Mouse (Mus musculus): ENCODE data around the gene Meis1.

The Meis1 gene

DNA sequence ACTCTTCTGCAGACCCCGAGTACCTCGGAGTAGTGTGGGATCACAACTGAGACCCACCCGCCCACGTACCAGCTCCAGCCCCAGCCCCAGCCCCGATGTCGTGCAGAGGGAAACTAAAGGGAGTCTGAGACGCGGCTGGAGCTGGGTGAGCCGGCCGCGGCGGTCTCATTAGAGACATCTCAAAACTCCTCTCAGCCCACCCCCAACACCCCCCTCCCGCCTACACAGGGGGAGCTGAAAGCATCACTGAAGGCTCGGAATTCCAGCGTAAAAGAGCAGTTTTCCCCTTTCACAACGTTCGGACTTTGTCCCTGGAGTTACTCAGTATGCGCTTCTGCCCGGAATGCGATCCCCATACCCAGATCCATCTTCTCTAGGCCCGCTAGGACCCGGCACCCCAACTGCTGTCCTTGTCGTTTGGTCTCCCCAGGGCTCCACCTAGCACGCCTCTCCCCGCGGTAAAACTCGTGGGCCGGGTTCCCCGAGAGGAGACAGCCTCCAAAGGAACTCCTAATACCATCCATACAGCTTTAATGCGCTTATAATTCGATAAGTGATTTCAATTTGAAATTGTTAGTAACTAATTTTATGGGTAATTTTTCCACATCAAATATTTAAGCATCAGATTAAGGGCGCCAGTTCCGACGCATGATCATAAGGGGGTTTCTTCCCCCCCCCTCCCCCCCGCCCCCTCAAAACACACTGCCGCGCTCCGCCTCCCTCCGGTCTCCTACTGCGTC lies 141.7 kb downstream of the Meis1 start:
- no peak for DNase-seq (ENCODE audit: low read depth, low spot score)

DNA sequence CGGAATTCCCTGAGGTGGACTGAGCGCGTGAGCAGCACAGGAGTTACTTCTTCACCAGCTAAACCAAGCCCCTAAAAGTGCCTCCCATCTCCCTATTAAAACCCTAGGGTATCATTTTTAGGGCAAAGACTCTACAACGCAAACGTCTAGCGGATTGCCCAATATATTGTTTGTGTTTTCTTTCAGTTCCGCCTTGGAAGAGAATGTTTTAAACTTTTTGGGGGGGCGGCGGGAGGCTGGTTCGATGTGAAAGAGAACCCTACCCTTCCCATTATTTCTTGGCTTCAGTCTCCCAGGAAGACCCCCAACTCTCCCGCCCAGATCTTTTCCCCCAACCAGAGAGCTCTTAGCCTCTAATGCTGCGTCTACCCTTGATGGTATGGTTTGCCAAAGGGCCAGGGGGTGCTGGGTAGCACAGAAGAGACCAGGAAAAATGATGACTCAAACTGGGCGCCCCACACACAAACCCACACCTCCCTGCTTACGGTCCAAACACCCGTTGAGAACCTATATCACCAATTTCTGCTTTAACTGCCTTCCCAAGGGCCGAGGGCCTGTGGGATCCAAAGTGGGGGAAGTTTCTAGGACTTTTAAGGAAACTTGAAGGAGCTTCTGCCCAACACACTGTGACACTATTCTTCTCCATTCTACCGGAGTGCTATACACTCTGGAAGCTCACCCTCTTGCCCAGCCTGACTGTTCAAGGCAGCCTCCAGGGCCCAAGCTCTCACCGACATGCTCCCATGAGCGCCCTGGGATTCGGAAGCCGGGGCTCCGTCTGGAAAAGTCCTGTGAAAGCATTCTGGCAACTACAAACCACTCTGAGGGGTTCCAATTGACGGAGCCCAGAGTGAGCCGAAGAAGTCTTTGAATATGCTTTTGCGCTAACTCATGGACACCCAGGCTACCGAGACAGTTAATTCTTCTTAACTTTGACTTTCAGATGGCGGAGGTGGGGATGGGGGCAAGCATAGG lies 142.6 kb downstream of the Meis1 start:
- DNase-seq (ENCODE audit: low read depth, low spot score) = no peak

DNA sequence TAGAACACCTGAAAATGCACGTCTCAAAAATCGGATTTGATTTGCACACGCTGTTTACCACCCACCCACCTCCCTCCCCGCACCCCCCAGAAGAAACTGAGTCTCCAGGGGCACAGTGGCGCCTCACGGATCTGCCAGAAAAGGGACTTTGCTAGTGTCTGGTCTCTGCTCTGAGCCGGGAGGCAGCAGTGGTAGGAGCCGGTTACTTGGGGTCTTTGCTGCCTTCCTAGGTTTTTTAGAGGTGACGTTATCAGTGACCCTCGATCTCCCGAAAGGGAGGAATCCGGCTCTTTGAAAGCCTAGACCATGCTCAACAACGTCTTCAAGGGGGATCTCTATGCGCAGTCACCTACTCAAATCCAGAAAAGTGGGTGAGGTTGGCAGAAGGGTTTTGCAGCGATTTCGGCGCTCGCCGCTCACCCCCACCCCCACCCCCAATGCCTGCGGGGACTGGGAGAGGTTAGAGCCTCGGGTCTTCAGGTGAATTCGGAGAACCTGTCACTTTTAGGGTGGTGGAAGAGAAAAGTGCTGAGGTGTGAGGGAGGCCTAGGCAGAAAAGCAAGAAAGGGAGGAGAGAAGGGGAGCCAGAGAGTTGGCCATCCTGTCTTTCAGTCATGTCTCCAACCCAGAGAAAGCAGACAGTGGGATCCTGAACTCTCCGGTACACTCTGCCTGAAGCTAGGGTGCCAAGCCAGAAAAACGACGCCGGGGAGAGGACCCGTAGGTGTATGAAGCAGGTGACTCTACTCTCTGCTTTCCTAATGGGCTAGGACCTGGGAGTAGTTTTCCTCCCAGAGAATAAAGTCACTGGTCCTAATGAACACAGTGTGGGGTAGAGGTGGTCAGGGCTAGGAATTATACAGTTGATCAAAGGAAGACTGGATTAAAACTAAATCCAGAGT lies 143.5 kb downstream of the Meis1 start:
- no peak for DNase-seq (ENCODE audit: low read depth, low spot score)

DNA sequence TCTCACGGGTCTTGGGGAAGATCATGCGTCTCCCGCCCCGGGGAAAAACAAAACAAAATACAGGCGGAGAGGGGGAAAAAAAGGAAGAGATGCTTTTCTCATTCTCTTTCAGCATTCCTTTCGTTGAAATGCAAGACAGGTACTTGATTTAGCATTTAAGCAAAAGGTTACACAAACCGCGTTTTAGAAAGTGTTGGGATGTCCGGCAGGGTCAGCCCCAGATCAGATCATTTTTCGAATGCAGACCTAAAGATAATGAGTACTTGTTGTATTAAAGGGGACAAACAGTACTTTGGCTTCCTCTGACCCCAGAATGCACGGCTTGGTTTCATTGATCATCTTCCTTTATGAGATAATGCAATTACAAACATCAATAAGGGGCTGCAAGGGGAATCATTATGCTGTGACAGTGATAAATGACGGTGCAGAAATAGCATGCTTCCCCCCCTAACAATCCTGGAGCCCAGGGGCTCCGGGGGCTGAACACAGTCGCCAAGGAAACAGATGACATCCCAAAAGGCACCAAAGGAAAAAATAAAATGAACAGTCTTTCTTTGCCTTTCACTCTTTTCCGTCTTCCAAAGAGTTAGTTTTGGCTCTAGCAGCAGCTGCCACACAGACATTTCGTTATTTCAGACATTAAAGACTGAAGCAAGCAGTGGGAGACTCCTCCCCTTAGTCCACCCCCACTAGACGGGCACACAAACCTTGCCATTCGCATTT lies 144.3 kb downstream of the Meis1 start:
- no peak for DNase-seq (ENCODE audit: low read depth, low spot score)

DNA sequence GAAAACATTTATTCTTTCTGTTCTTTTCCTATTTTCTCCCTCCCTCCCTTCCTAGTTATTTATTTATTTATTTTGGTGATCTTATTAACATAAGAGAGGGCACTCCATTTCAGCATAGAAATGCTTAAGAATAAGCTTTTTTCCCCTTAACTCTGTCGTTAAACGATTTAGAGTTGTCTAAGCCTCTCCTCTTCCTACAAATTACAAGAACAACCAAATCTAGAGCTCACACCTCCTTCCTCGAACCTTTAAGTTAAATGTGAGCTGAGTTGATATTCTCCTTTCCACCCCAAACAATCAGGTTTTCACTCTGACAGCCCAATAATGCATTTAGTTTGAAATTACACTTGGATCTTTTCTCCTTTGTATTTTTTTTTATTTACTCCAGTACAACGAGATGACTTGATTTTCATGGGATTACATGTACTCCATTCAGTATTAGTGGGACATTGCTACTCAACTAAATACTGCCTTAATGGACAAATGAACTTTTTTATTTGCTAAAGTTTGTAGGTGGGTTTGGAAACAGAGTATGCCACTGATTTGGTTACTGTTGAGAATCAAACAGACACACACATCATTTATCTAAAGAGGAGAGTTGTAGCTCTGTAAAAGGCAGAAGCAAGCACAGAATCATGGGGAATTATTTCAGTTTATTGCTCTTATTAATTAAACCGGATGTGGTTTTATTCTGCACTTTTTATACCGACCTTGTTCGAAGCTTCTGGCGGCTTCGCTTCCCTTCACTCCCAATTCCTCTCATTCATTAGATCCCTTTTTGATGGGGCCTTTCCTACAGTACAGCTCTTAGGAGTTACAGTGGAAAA lies 145.1 kb downstream of the Meis1 start:
- no peak for DNase-seq (ENCODE audit: low read depth, low spot score)

DNA sequence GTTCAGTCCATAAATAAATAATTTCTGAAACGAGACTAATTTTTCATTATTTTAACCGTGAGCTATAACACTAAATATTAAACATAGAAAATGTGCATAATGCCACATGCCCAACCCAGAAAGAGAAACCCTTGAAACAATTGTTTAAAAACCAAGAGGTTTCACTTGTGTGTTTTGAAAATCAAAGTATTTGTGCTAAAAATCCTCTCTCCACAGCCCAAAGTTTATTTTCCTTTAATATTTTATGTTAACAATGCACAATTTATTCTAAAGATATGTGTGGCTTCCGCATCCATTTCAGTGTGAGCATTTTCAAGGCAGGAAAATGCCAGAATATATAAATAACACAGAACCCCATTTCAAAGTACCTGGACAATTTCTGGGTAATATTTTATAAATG lies 146.0 kb downstream of the Meis1 start:
- DNase-seq (ENCODE audit: low read depth, low spot score) = no peak

DNA sequence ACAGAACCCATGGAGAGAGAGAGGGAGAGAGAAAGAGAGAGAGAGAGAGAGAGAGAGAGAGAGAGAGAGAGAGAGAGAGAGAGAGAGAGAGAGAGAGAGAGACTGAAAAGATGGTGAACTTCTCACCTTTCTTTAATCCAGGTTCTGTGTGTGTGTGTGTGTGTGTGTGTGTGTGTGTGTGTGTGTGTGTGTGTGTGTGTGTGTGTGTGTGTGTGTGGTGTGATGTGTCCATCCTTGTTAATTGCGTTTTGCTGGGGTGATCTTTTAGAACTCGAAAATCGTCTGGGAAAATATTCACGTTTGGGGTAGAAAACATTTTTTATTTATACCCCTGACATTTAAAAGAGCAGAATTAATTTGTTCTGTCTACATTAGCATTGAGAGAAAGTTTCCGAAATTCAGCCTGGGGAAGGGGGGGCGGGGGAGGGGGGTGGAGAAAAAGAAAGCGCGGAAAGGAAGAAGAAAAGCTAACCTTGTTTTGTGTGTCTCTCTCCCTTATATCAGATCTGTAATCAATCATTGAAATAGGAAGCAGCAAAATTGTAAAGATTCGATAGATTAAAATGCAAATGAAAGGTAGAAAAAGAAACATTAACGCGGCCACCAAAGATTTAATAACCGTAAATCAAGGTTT lies 146.6 kb downstream of the Meis1 start:
- DNase-seq (ENCODE audit: low read depth, low spot score) = no peak

DNA sequence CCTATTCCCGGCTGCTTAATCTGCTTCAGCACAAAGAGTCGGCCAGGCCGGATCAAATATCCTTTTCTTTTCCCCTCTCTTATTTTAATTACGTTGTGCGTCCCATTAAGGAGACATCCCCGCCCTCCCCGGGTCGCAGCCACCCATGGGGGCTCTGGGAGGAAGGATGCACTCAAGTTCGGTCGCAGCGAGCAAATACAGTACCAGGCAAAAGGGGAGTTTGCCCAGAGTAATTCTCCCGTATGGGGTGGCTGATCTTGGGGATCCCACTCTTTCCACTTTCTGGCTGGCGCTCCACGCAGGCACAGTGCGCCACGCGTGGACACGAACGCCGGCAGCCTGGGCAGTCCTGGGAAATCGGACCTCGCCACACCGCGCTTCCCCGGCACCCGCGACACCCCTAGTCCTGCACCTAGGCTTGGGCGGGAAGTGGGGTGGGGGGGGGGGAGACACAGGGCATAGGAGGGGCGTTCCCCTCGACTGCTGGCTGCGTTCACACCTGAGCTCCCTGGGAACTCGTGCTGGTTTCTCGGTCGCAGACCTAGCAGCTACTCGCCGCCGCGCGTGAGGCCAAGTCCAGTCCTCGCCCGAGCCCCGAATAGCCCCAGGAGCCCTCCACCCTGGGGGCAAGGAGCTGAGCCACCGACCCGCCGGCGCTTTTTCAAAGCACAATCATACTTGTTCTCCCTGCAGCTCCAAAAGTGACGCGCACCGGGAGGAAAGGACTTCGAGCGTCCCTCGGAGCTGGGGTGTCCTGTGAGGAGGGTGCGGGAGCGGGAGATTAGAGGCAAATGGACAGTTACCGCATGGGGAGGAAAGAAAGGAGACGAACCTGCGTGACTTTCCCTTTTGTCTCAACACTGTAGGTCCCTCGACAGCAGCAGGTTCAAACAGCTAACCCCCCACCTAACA lies 147.4 kb downstream of the Meis1 start:
- DNase-seq (ENCODE audit: low read depth, low spot score) = peak; percentile 2

DNA sequence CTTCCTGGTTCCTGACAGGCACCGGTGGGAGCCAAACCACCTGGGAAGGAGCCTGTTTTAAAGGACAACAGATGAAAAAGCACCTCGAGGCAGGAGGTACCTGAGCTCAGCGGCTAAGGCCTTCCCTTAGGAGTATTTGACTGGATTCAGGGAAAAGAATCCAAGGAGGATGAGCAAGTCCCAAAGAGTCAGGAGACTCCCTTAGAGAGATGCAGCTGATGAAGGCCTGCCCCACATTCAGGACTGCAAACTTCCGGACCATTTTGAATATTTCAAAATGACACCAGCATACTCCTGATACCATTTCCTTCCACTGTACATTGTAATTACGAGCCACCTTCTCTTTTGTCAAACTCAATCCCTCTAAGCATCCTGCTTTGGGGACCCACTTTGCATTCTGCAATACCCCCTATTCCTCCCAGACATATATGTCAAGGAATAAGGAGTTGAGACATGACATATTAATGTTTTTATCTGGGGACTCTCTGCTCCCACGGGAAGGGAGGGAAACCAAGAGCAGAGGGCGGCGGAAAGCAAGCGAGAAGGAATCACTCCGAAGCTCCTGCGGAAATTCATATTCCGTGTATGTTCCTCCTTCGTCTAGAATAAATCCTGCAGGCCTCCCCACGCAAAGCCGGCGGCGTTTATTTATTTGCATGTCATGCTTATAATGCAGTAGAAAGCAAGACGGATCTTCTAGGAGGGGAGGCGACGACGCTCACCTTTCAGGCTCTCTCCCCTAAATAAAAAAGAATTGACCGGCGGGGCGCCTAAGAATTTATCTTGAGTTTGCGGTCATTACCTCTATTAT lies 148.5 kb downstream of the Meis1 start:
- no peak for DNase-seq (ENCODE audit: low read depth, low spot score)

DNA sequence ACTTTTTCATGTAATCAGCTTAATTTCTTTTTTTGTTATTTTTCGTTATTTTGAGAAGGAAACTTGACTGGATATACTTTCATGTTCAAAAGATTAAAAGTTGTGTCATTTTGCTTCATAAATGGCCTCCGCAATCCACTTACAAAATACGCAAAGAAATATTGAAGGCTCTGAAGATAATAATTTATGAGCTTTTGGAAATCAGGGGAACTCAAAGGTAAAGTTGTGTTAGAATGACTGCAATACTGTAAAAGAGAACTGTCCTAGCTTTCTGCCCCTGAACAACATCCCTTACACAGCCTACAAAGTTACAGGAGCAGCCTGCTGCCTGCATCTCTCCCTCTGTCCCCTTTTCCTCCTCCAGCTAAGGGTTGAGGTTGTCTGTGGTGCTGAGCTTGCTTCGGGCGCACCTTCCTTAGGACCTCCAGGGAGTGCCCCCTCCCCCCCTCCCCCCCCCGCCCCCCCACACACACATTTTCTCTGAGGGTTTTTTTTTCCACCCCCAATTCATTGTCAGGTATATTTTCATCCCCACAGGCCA lies 149.3 kb downstream of the Meis1 start:
- DNase-seq (ENCODE audit: low read depth, low spot score) = no peak

DNA sequence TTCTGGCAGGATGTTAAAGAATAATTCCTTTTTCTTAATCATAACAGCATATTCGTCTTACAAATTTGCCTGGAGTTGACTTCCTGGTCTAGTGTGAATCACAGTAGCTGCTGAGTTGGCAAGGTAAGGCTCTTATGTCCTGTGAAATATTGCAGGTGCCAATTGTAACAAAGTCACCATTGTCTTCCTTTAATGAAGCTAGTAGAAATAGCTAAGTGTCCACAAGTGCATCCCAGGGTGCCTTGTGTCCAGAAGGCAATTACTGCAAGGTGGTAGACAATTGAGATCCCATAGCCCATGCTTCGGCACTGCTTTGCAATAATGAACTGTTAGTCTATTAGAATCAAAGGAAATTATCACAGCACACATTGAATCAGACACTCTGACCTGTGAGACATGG lies 151.1 kb downstream of the Meis1 start:
- DNase-seq (ENCODE audit: low read depth, low spot score) = no peak

DNA sequence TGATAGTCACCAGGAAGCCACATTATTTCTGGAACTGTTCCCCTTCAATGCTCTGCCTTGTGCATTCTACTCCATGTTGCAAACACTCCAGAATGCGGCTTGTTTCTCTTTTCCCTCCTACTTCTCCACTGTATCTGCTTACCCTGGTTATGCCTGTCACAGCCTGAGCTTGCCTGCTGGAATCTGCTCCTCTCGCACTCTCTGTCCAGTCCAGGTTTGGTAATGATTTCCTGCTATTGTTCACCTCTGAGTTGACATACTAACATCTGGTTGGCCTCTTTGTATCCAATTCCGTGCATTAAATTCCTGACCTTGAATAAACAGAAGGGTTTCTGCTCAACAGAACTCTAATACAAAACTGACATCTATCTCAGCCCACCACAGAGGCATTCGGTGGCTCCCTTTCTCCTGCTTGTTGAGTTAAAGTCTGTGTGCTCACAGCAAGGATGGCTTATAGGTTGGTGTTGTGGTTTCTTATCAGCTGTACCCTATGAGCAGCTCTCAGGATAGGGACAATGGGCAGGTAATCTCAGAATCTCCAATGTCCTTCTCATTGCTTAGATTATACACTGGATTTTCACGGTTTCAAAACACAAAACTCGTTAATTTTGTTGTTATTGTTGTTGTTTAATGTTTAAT lies 152.5 kb downstream of the Meis1 start:
- DNase-seq (ENCODE audit: low read depth, low spot score) = no peak

DNA sequence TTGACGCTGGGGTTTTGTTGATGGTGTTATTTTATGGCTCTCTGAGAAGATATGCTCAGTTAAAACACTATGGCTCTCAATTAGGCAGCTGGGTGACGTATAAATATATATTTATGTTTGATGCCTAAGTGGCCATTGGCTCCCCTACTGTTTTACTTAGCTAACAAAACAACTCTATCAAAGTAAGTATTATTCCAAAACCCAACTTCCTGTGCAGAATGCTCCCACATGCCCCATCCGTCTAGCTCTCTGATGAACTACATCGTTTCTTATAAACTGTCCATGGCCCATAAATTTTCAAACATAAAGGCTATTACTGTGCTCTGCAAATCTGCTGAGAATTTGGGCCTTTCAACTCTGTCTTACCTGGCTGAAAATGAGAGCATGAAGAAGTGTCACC lies 168.0 kb downstream of the Meis1 start:
- DNase-seq (ENCODE audit: low read depth, low spot score) = no peak

DNA sequence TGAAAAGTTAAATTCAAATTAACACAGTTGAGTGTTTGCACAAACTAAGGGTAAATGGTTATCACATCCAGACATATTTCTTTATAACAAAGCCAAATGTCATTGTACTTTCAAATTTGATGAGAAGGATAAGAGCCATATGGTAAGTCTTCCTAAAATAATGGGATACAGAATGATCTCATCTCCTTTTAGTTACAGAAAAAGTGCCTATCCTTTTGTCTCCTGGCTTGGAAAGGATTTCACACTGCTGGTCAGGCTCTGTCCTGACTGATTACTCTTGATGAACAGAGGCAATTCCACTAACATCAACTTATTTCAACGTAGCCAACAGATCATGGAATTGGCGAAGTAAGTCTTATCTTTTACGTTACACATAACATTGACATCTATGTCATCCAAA lies 171.1 kb downstream of the Meis1 start:
- DNase-seq (ENCODE audit: low read depth, low spot score) = no peak

DNA sequence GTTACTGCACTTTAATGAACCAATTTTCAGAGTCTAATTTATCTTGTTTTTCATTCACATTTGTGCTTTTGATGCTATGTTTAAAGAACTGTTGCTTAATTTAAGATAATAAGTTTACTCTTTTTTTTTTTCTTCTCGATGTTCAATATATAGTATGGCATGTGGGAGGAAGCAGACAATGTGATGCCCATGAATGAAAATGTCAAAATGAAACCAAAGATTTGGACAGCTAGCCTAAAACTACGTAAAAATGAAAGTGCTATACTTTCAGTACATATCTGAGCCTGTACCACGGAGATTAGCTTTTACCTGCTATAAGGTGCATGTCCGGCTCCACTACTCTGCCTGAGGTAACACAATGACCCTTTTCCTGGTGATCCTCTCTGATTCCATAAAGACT lies 172.3 kb downstream of the Meis1 start:
- no peak for DNase-seq (ENCODE audit: low read depth, low spot score)

DNA sequence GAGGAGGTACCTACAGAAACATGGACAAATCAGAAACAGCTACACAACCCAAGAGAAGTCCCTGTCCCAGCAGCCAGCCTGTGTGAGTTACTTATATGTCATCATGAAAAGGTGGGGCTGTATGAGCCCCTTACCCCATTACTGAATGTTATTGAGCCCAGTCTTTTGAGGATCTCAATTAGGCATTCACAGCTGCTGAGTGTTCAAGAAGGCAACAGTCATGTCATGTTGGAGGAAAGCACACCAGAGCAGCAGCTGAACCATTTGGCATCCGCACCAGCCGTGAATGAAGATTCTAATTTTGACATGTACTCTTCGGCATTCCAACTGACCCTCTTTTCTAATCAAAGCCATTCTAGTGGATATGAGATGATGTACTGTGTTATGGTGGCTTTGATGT lies 172.9 kb downstream of the Meis1 start:
- no peak for DNase-seq (ENCODE audit: low read depth, low spot score)

DNA sequence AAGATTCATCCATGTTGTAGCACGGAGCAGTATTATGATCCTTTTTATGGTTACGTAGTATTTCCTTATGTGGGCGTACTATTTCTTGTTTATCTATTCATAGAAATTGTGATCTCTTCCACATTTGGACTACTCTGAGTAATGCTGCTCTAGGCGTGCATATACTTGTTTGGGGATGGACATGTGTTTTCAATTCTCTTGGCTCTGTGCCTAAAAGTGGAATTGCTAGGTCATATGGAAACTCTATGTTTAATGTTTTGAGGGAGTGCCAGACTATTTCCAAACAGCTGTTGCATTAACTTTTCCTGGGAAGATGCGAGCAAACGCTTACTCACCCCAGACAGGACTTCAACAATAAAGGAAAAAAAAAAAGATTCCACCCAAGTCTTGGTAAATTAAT lies 173.3 kb downstream of the Meis1 start:
- no peak for DNase-seq (ENCODE audit: low read depth, low spot score)
